Mouse (Mus musculus) E14TG2a.4 (cell line): ENCODE measurements at regions not wholly inside any gene's neighbourhood (a gene's known extent, or its start where the extent isn't known, plus 50 kb on each side); places are given as distances from the start of the nearest gene placed in this dataset.

Source experiments
- CTCF ChIP-seq: conservative IDR thresholded peaks from 2 replicates; pipeline ENCODE4 v1.5.1; 2014; ENCODE audit warnings: low read length
- NANOG ChIP-seq: IDR thresholded peaks from 2 replicates; pipeline ENCODE4 v1.6.1; 2014; ENCODE audit warnings: borderline replicate concordance, low read length, mixed read lengths

- TF ChIP-seq CTCF (no peak), NANOG (no peak)
Measured at GRCm38 (mm10) chr6:91621437-91621836, 62.4 kb upstream of the Slc6a6 start.
